Mouse (Mus musculus) CH12.LX (cell line): ENCODE measurements at regions not wholly inside any gene's neighbourhood (a gene's known extent, or its start where the extent isn't known, plus 50 kb on each side); places are given as distances from the start of the nearest gene placed in this dataset.

Experiments used
- DNase-seq: peaks from one replicate; pipeline ENCODE4 v3.0.0-alpha.2; 2013; ENCODE audit errors: extremely low read depth
- H3K27ac ChIP-seq: 2 replicates; pipeline ENCODE4 v1.5.1; 2012; ENCODE audit warnings: low read depth, mild to moderate bottlenecking, control low read depth, moderate library complexity; ENCODE audit not compliant: insufficient read depth
- H3K27me3 ChIP-seq: replicated peaks from 2 replicates; pipeline ENCODE3; 2012; ENCODE audit warnings: inconsistent platforms
- H3K36me3 ChIP-seq, 2 experiments: replicated peaks in 1 of 2; 2 replicates each; pipeline versions ENCODE3 to v1.6.1; 2012; ENCODE audit warnings: inconsistent platforms in 1 of 2, low read length in 1 of 2, mild to moderate bottlenecking in 1 of 2, mixed read lengths in 1 of 2, moderate library complexity in 1 of 2; ENCODE audit not compliant: control insufficient read depth in 1 of 2, insufficient read depth in 1 of 2
- H3K4me1 ChIP-seq, 2 experiments: 2 replicates each; pipeline ENCODE4 v1.6.1; 2012; ENCODE audit warnings: inconsistent platforms in 1 of 2, moderate library complexity in 1 of 2; ENCODE audit not compliant: insufficient read depth in 2 of 2, control insufficient read depth in 1 of 2
- H3K4me2 ChIP-seq: 2 replicates; pipeline ENCODE4 v1.6.1; 2012; ENCODE audit warnings: low read depth, mild to moderate bottlenecking, control low read depth; ENCODE audit not compliant: poor library complexity, insufficient read depth, severe bottlenecking
- H3K4me3 ChIP-seq, 3 experiments: fragments of 150-350 bp in 1 of 3; sonication (generic) in 1 of 3; replicated peaks in 1 of 3; 2 replicates each; pipeline versions ENCODE3 to v1.5.1; 2011 to 2012; ENCODE audit warnings: low read depth in 2 of 3, low read length in 2 of 3, mild to moderate bottlenecking in 2 of 3, moderate library complexity in 2 of 3, control low read depth in 1 of 3, improper control_type of control experiment in 1 of 3, inconsistent platforms in 1 of 3, mixed read lengths in 1 of 3; ENCODE audit not compliant: poor library complexity in 1 of 3
- H3K79me2 ChIP-seq: replicated peaks from 2 replicates; pipeline ENCODE4 v1.6.1; 2012; ENCODE audit warnings: mild to moderate bottlenecking, moderate library complexity; ENCODE audit not compliant: control insufficient read depth, poor library complexity, insufficient read depth, severe bottlenecking; ENCODE audit errors: extremely low read depth
- H3K9ac ChIP-seq: 2 replicates; pipeline ENCODE4 v1.6.1; 2012; ENCODE audit warnings: low read depth, mild to moderate bottlenecking, control low read depth, moderate library complexity; ENCODE audit not compliant: insufficient read depth
- H3K9me3 ChIP-seq: replicated peaks from 2 replicates; pipeline ENCODE3; 2012; ENCODE audit warnings: low read length, inconsistent platforms, mixed read lengths
- CHD1 ChIP-seq: IDR thresholded peaks from 2 replicates; pipeline ENCODE4 v1.6.1; 2012; ENCODE audit warnings: low read depth, low read length, improper control_type of control experiment, inconsistent platforms
- CTCF ChIP-seq, 2 experiments: IDR thresholded peaks in 1 of 2; conservative IDR thresholded peaks in 1 of 2; 2 replicates each; pipeline ENCODE4 v1.5.1; 2011 to 2012; ENCODE audit warnings: low read depth in 2 of 2, low read length in 2 of 2, improper control_type of control experiment in 1 of 2, inconsistent platforms in 1 of 2, mild to moderate bottlenecking in 1 of 2, moderate library complexity in 1 of 2
- GABPA ChIP-seq: IDR thresholded peaks from 2 replicates; pipeline ENCODE4 v1.6.1; 2012; ENCODE audit warnings: low read depth, low read length, improper control_type of control experiment, inconsistent platforms; ENCODE audit not compliant: insufficient replicate concordance
- IRF4 ChIP-seq: IDR thresholded peaks from 2 replicates; pipeline ENCODE4 v1.6.1; 2014; ENCODE audit warnings: low read depth, mild to moderate bottlenecking, inconsistent platforms, low read length, improper control_type of control experiment
- JUN ChIP-seq: IDR thresholded peaks from 2 replicates; pipeline ENCODE4 v1.6.1; 2011; ENCODE audit warnings: low read depth, mild to moderate bottlenecking, low read length, improper control_type of control experiment, moderate library complexity; ENCODE audit not compliant: insufficient read depth
- KAT2A ChIP-seq: IDR thresholded peaks from 2 replicates; pipeline ENCODE4 v1.6.1; 2012; ENCODE audit warnings: low read length, improper control_type of control experiment, inconsistent platforms; ENCODE audit not compliant: insufficient replicate concordance
- MAFK ChIP-seq: IDR thresholded peaks from 2 replicates; pipeline ENCODE4 v1.6.1; 2011; ENCODE audit warnings: low read length, improper control_type of control experiment; ENCODE audit not compliant: insufficient replicate concordance
- MAX ChIP-seq: IDR thresholded peaks from 2 replicates; pipeline ENCODE4 v1.6.1; 2011; ENCODE audit warnings: low read length, improper control_type of control experiment
- PAX5 ChIP-seq: IDR thresholded peaks from 2 replicates; pipeline ENCODE4 v1.6.1; 2012; ENCODE audit warnings: low read length, inconsistent platforms, mixed read lengths
- POLR2A ChIP-seq: IDR thresholded peaks from 2 replicates; pipeline ENCODE4 v1.6.1; 2011; ENCODE audit warnings: low read depth, mild to moderate bottlenecking, improper control_type of control experiment, low read length
- TCF12 ChIP-seq: IDR thresholded peaks from 2 replicates; pipeline ENCODE4 v1.6.1; 2014; ENCODE audit warnings: low read depth, mild to moderate bottlenecking, inconsistent platforms, low read length, improper control_type of control experiment
- UBTF ChIP-seq: IDR thresholded peaks from 2 replicates; pipeline ENCODE4 v1.6.1; 2012; ENCODE audit warnings: low read depth, mild to moderate bottlenecking, inconsistent platforms, low read length, improper control_type of control experiment, moderate library complexity
- USF1 ChIP-seq: IDR thresholded peaks from 2 replicates; pipeline ENCODE4 v1.6.1; 2014; ENCODE audit warnings: low read depth, mild to moderate bottlenecking, inconsistent platforms, low read length, improper control_type of control experiment
- ZC3H11A ChIP-seq: IDR thresholded peaks from 2 replicates; pipeline ENCODE4 v1.6.1; 2012; ENCODE audit warnings: low read depth, mild to moderate bottlenecking, inconsistent platforms, low read length, improper control_type of control experiment
- ZKSCAN1 ChIP-seq: IDR thresholded peaks from 2 replicates; pipeline ENCODE4 v1.6.1; 2012; ENCODE audit warnings: low read depth, inconsistent platforms, low read length, improper control_type of control experiment, borderline replicate concordance
- dilution Hi-C: fragments of 300-500 bp; cut with MboI; formaldehyde crosslinking; loops from 2 replicates; pipeline ENCODE4 v1.14.3; 2020; ENCODE audit warnings: low sequenced_read_pairs; ENCODE audit not compliant: extremely low pct_unique_long_range_greater_than_20kb, extremely low pct_ligation_motif_present
- in situ Hi-C: fragments of 300-500 bp; cut with MboI; formaldehyde crosslinking; loops from 3 replicates; pipeline ENCODE4 v1.14.3; 2019; ENCODE audit warnings: low sequenced_read_pairs, low pct_ligation_motif_present, low pct_unique_long_range_greater_than_20kb, mixed read lengths

DNA sequence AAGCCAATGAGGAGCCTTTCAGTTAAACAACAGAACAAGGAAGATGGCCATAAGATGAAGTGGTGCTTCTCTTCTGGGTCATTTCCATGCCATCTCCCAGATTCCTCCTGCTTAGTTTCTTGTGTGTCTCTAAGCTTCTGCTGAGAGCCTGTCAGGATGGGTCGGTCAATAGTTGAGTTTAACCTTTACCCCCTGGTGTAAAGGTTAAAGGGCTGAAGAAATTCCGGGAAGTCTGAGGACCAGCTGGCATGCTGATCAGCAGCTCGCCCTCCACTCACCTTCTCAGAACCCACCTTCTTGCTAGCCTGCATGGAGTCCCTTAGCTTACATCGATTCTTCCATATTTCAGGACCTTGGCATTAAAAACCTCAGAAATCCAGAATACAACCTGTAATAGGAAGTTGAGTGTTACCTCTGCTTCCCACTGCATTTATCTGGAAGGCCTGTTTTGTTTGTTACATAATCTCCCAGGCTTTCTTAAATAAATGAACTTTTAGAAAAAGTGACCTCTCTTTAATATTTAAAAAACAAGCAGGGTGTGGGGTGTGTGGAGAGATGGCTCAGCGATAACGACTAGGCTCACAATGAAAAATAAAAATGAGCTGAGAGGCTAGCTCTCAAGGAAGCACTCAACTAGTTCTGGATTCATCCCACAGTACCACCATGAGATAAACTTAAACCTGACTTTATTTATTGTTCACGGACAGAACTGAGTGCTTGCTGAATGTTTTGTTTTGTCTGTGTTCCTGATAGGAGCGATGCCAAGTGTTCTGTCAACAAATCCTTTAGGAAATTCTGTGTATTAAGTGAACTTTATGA, 225.9 kb upstream of the Arrdc4 start:
- Histone ChIP-seq H3K4me2 (no peak overlapping the region), H3K9ac (no peak overlapping the region), H3K27me3 (no peaks in the 10 kb centered on the region), H3K4me1 (no peaks in the 10 kb centered on the region), H3K36me3 (no peaks in the 10 kb centered on the region), H3K9me3 (peaks cover 51% of the 10 kb centered on the region), H3K79me2 (no peaks in the 10 kb centered on the region), H3K27ac (no peak overlapping the region), H3K4me3 (no peak overlapping the region)
- TF ChIP-seq JUN (no peak), POLR2A (no peak), USF1 (no peak), PAX5 (no peak), CHD1 (no peak), GABPA (no peak), CTCF (conservative IDR thresholded peaks at IDR 0.05 in 1 of 2, IDR thresholded peaks at IDR 0.05 in 1 of 2; ENCODE audit: low read depth in 2 of 2, low read length in 2 of 2) (no peak), KAT2A (no peak), IRF4 (no peak), ZKSCAN1 (no peak)
- DNase-seq: no peak
- dilution Hi-C loops: no loop called here
- in situ Hi-C loops: no loop called here

DNA sequence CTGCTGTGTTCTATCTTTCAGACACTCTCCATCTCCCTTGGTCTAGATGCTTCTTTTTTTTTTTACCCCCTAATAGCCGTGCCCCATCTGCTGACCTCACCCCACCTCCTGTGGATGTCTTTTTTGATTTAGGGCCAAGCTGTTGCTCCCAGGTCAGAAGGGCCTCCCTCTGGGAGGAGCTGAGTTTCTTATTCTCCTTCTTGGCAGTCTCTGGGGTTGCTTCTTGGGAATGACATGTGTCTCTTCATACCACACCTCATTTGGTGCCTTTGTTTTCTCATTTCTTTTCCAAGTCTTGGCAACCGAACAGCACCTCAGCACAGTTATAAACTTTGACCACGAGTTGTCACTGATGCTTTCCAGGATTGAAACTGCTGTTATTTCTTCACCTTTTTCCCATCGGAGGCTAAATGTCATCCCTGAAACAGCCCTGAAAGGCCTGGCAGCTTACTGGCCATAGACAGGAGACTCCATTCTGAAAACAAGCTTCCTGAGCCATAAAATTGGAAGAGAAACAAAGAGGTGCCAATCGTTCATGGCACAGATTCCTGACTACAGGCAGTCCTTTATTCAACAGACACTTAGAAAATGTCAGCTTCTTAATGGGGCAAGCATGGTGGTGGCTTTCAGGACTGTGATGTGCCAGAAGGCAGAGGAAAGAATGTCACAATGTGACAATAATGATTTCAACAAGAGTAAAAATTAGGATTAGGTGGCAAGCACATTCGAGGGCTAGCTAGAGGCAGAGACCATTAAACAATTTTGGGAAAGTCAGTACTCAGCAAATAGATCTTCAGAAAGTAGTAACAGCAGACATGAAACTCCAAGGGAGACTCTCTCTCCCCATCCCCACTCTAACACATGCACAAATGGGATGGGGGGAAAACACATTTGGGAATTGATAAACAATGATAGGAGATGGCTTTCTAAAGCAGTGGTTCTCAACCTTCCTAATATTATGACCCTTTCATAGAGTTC, 197.1 kb upstream of the Arrdc4 start:
- TF ChIP-seq MAX (no peak), MAFK (no peak), ZC3H11A (no peak), CTCF (conservative IDR thresholded peaks at IDR 0.05 in 1 of 2, IDR thresholded peaks at IDR 0.05 in 1 of 2; ENCODE audit: low read depth in 2 of 2, low read length in 2 of 2) (no peak), TCF12 (no peak), UBTF (no peak)
- TF ChIP-seq, all 38 proteins: peak for 0
- in situ Hi-C loops: no loop called here
- no peaks in the 10 kb centered on the region for H3K79me2 ChIP-seq
- no peaks in the 10 kb centered on the region for H3K27me3 ChIP-seq
- H3K4me2 ChIP-seq: no peak overlapping the region
- DNase-seq: no peak
- H3K4me3 ChIP-seq: no peak overlapping the region
- H3K27ac ChIP-seq: no peak overlapping the region
- no peaks in the 10 kb centered on the region for H3K36me3 ChIP-seq
- dilution Hi-C loops: no loop called here
- H3K9ac ChIP-seq: no peak overlapping the region
- H3K4me1 ChIP-seq: no peaks in the 10 kb centered on the region
- H3K9me3 ChIP-seq: peaks cover 52% of the 10 kb centered on the region
